Mouse (Mus musculus) hindbrain, embryonic 14.5 days (tissue): ENCODE measurements at regions not wholly inside any gene's neighbourhood (a gene's known extent, or its start where the extent isn't known, plus 50 kb on each side); places are given as distances from the start of the nearest gene placed in this dataset. TPM values are rescaled to one million over a fixed set of nuclear protein-coding genes. Genes with fewer than 3 reads are reported as not detected.
"Not testable (repeated sequence)": the region's sequence is repeated elsewhere in the genome, so short reads cannot be mapped to it uniquely, and the experiment has no call there.

Experiments
- ATAC-seq: fragments of 200-750 bp; cut with Nextera tagmentation; 2 replicates; pipeline ENCODE4 v1.8.0; 2017; ENCODE audit warnings: moderate number of reproducible peaks, mild to moderate bottlenecking, moderate TSS enrichment, moderate library complexity; ENCODE audit not compliant: low FRiP score
- DNase-seq: peaks from one replicate; pipeline ENCODE4 v3.0.0-alpha.2; 2015; ENCODE audit warnings: low spot score
- H3K27ac ChIP-seq: fragments of 300-500 bp; sonication (generic); 2 replicates; pipeline ENCODE4 v1.5.1; 2014; ENCODE audit warnings: mild to moderate bottlenecking, moderate library complexity
- H3K27me3 ChIP-seq: fragments of 300-500 bp; sonication (generic); 2 replicates; pipeline ENCODE4 v1.6.1; 2014; ENCODE audit warnings: mild to moderate bottlenecking, low read length, mixed read lengths; ENCODE audit not compliant: control insufficient read depth, insufficient read depth
- H3K36me3 ChIP-seq: fragments of 300-500 bp; sonication (generic); replicated peaks from 2 replicates; pipeline ENCODE4 v1.6.1; 2014; ENCODE audit not compliant: control insufficient read depth, insufficient read depth
- H3K4me1 ChIP-seq: fragments of 300-500 bp; sonication (generic); replicated peaks from 2 replicates; pipeline ENCODE4 v1.6.1; 2014; ENCODE audit warnings: antibody characterized with exemption, low read length, mixed read lengths; ENCODE audit not compliant: control insufficient read depth, insufficient read depth
- H3K4me2 ChIP-seq: fragments of 300-500 bp; sonication (generic); replicated peaks from 2 replicates; pipeline ENCODE4 v1.6.1; 2014; ENCODE audit warnings: mild to moderate bottlenecking, moderate library complexity
- H3K4me3 ChIP-seq: fragments of 300-500 bp; sonication (generic); replicated peaks from 2 replicates; pipeline ENCODE4 v1.5.1; 2014; ENCODE audit warnings: mild to moderate bottlenecking, low read length
- H3K9ac ChIP-seq: fragments of 300-500 bp; sonication (generic); 2 replicates; pipeline ENCODE4 v1.6.1; 2014
- H3K9me3 ChIP-seq: fragments of 300-500 bp; sonication (generic); 2 replicates; pipeline ENCODE4 v1.6.1; 2016; ENCODE audit warnings: low read length; ENCODE audit not compliant: control insufficient read depth
- WGBS: fragments of 180-500 bp; shearing (Covaris S2); extraction: QIAGEN DNeasy Blood & Tissue Kit; methylation state at CpG from one replicate; pipeline ENCODE4 v1.1.7; 2014; 5-methylcytosine and 5-hydroxymethylcytosine counted together
- microRNA-seq: library from miRNA; unstranded; fragments of <30 nt; microRNA quantifications from one replicate; pipeline ENCODE4, GENCODE M21; 2016

DNA sequence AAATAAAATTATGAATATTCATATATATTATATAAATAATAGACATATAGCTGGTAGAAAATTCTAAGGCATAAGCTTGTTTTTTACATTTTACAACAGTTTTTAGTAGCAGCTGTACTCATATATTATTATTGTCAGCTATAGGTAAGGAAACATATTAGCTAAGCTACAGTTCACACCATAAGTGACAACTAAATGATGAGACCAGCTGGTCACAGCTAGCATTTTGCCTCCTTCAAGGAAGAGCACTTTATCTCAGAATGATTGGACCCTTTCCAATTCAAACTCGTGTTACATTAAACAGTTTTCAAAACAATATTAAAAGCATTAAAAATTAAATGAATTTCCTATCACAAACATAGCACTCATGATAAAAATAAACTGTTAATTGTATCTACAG, 157.3 kb upstream of the Klhl1 start:
- H3K27me3 ChIP-seq = no peaks in the 10 kb centered on the region
- H3K27ac ChIP-seq = no peak overlapping the region
- H3K9ac ChIP-seq = no peak overlapping the region
- H3K4me2 ChIP-seq = no peak overlapping the region
- H3K4me1 ChIP-seq = no peaks in the 10 kb centered on the region
- no peaks in the 10 kb centered on the region for H3K9me3 ChIP-seq
- 70% methylated on average over 1 of the region's 1 CpGs for WGBS
- no peaks in the 10 kb centered on the region for H3K36me3 ChIP-seq
- ATAC-seq (no peak), DNase-seq (no peak)
- H3K4me3 ChIP-seq = no peak overlapping the region

DNA sequence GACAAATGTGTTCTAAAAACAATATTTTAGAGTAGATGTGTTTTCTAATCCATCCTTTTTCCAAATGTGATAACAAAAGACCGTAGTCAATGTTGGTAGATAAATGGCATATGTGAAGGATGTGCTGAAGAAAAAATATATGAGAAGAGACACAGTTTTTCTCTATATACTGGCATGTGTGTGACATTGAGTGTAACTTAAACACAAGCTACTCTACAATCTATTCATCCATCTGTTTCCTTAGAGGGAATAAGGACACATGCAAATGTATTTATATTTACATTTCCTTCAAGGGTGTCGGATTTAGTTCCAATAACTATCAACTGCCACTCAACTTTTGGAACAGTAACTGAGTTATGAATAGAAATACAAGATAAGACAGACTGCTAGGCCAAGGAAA, 149.7 kb upstream of the Klhl1 start:
- H3K36me3 ChIP-seq = no peaks in the 10 kb centered on the region
- ATAC-seq (no peak), DNase-seq (no peak)
- no peak overlapping the region for H3K4me2 ChIP-seq
- no peak overlapping the region for H3K27ac ChIP-seq
- no peaks in the 10 kb centered on the region for H3K9me3 ChIP-seq
- no peak overlapping the region for H3K4me3 ChIP-seq
- no peaks in the 10 kb centered on the region for H3K4me1 ChIP-seq
- H3K27me3 ChIP-seq = no peaks in the 10 kb centered on the region
- no peak overlapping the region for H3K9ac ChIP-seq
- WGBS = 80% methylated on average over 2 of the region's 2 CpGs

DNA sequence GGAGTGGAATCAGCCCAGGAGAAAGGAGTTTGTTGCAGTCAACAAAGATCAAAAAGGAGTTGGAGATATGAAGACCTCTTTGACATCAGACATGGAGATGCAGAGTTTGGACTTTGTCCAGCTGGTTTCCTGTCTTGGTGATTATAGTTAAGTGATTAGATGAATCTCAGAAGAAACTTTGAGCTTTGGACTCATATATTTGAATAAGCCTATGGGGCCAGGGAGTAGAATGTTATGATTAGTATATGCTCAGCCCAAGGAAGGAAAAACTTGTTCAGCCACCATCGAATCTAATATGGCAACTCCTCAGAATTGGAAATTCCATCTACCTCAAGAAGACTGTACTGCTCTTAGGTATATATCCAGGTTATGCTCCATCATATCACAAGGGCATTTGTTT, 137.6 kb upstream of the Klhl1 start:
- Histone ChIP-seq H3K27ac (no peak overlapping the region), H3K36me3 (no peaks in the 10 kb centered on the region), H3K4me1 (no peaks in the 10 kb centered on the region), H3K27me3 (no peaks in the 10 kb centered on the region), H3K4me3 (no peak overlapping the region), H3K9me3 (no peaks in the 10 kb centered on the region), H3K9ac (no peak overlapping the region), H3K4me2 (no peak overlapping the region)
- DNase-seq (no peak), ATAC-seq (no peak)
- WGBS = 100% methylated on average over 1 of the region's 1 CpGs

DNA sequence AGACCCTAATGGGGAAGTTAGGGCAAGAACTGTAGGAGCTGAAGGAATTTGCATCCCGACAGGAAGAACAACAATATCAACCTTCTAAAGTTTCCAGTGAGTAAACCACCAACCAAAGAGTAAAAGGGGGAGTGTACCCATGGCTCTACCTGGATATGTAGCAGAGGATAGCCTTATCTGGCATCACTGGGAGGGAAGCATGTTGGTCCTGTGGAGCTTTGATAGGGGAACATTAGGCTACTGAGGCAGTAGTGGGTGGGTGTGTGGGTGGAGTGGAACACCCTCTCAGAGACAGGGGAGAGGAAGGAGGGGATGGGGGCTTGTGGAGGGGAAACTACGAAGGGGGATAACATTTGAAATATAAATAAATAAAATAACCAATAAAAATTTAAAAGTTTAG, 111.4 kb upstream of the Klhl1 start:
- Histone ChIP-seq H3K4me3 (no peak overlapping the region), H3K4me1 (no peaks in the 10 kb centered on the region), H3K36me3 (no peaks in the 10 kb centered on the region), H3K9ac (no peak overlapping the region), H3K27me3 (no peaks in the 10 kb centered on the region), H3K4me2 (no peak overlapping the region), H3K9me3 (no peaks in the 10 kb centered on the region), H3K27ac (no peak overlapping the region)
- WGBS = 86% methylated on average over 2 of the region's 2 CpGs
- no peak for DNase-seq
- ATAC-seq = no peak

DNA sequence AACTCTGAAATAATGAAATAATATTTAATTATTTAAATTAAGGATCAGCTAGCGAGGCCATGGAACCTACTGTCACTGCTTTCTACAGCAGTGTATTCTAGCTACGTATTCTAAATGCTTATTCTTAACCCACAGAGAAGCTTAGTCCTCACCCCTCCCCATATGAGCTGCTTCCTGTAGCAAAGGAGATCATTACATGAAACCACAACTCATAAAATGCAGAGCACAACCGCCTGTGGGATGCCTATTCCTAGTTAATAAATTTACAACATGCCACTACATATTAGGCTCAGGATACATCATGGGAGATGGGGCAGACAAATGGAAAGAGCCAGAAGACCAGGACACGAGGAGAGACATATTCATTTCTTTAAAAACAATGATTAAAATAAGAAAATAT, 87.8 kb upstream of the Klhl1 start:
- 76% methylated on average over 4 of the region's 4 CpGs for WGBS
- no peak overlapping the region for H3K27ac ChIP-seq
- H3K4me3 ChIP-seq = no peak overlapping the region
- H3K9ac ChIP-seq = no peak overlapping the region
- no peak for DNase-seq
- ATAC-seq = no peak
- no peaks in the 10 kb centered on the region for H3K36me3 ChIP-seq
- H3K27me3 ChIP-seq = no peaks in the 10 kb centered on the region
- no peaks in the 10 kb centered on the region for H3K9me3 ChIP-seq
- H3K4me2 ChIP-seq = no peak overlapping the region
- no peaks in the 10 kb centered on the region for H3K4me1 ChIP-seq

DNA sequence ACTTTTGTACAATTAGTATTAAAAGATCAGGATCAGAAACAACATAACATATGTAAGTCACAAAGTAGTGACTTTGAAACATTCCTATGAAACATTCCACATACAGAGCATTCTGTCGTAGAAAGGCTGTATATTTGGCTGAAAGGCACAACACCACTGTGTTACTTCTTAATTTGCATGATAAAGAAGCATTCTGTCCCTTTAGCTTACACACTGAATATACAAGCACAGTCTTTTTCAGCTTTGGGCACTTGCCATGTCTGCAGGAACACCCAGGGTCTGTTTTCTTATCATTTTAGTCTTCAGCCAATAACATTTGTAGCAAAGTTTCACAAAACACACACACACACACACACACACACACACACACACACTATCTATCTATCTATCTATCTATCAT, 82.2 kb upstream of the Klhl1 start:
- not testable (repeated sequence) for H3K4me1 ChIP-seq, DNase-seq, H3K36me3 ChIP-seq, H3K9ac ChIP-seq, H3K27me3 ChIP-seq, H3K27ac ChIP-seq, H3K4me3 ChIP-seq, H3K4me2 ChIP-seq, H3K9me3 ChIP-seq
- WGBS = 27% methylated on average over 1 of the region's 1 CpGs
- peak; percentile 64; the same call in 1 of the 2 replicates for ATAC-seq

DNA sequence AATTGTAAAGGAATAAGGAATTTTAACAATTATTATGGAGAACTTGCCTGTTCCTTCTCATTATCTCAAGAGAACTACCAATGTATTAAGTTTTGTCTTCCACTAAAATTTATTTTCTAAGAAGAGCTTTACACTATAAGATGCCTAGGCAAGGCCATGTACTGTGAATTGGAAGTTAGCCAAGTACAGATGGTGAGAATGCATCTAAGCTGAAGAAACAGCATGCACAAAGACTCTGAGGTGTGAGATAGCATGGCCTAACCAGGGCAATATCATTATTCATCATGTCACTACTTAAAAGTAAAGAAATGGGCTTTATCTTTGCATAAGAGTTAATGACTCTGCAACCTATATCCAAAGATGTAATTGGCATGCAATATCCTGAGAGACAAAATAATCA, 73.1 kb upstream of the Klhl1 start:
- Histone ChIP-seq H3K4me2 (no peak overlapping the region), H3K27ac (no peak overlapping the region), H3K9ac (no peak overlapping the region), H3K27me3 (no peaks in the 10 kb centered on the region), H3K36me3 (no peaks in the 10 kb centered on the region), H3K9me3 (no peaks in the 10 kb centered on the region), H3K4me3 (no peak overlapping the region), H3K4me1 (no peaks in the 10 kb centered on the region)
- no peak for DNase-seq
- no peak for ATAC-seq

Small RNA genes in the stretch of these regions (microRNA-seq; reads per million reads assigned to microRNA genes)
- not detected for gene Gm27441
